Mouse (Mus musculus): Measurements from ENCODE around the gene Gstp1. TPM values are rescaled to one million over a fixed set of nuclear protein-coding genes. Genes with fewer than 3 reads are reported as not detected.

Gstp1 gene
- polyA plus RNA-seq, 1 experiment from 2014 or later: 484 TPM

GRCm38 (mm10) chr19:4000119-4000900, 37.5 kb downstream of the Gstp1 start, which contains the start of the genes Nudt8 and Gm49405:
TSS of gene Nudt8 (plus strand) at chr19:4000580.
TSS of gene Gm49405 (plus strand) at chr19:4000626.
- no peaks in the 10 kb centered on the region for H3K9me3 ChIP-seq (ENCODE audit: control insufficient read depth, low read length)
- H3K27ac ChIP-seq (ENCODE audit: low read depth, low read length): peak within 1 kb of the TSS; percentile 95
- H3K27me3 ChIP-seq (ENCODE audit: control insufficient read depth, insufficient read depth, low read length): no peaks in the 10 kb centered on the region
- H3K4me3 ChIP-seq (ENCODE audit: low read depth, low read length): peak within 1 kb of the TSS; percentile 69
- peak within 1 kb of the TSS; percentile 90 for H3K9ac ChIP-seq (replicated peaks; ENCODE audit: low read depth, low read length)
- H3K4me1 ChIP-seq (ENCODE audit: control insufficient read depth, insufficient read depth, low read length): peaks cover 7% of the 10 kb centered on the region
- no peaks in the 10 kb centered on the region; the same call in 1 of the 2 replicates for H3K36me3 ChIP-seq (ENCODE audit: control insufficient read depth, insufficient read depth, low read length)
- WGBS: under 1% methylated on average over 64 of the region's 64 CpGs
- peak; percentile 90 for ATAC-seq (ENCODE audit: low read depth)
- peak within 1 kb of the TSS; percentile 85 for H3K4me2 ChIP-seq (ENCODE audit: low read depth, low read length)

- Histone ChIP-seq H3K27me3 (ENCODE audit: control insufficient read depth, insufficient read depth, low read length) (no peaks in the 10 kb centered on the region), H3K4me3 (ENCODE audit: low read depth, low read length) (no peak overlapping the region), H3K4me1 (ENCODE audit: control insufficient read depth, insufficient read depth, low read length) (peaks cover 7% of the 10 kb centered on the region), H3K27ac (ENCODE audit: low read depth, low read length) (no peak overlapping the region), H3K9ac (replicated peaks; ENCODE audit: low read depth, low read length) (no peak overlapping the region), H3K4me2 (ENCODE audit: low read depth, low read length) (peak overlapping the region; percentile 85; the same call in 1 of the 2 replicates), H3K36me3 (ENCODE audit: control insufficient read depth, insufficient read depth, low read length) (no peaks in the 10 kb centered on the region; the same call in 1 of the 2 replicates), H3K9me3 (ENCODE audit: control insufficient read depth, low read length) (no peaks in the 10 kb centered on the region)
- WGBS: 89% methylated on average over 9 of the region's 9 CpGs
- no peak for ATAC-seq (ENCODE audit: low read depth)
These were observed 38.6 kb downstream of the Gstp1 start for GRCm38 (mm10) chr19:3999121-3999730.

GRCm38 (mm10) chr19:3998335-3998734, 39.5 kb downstream of the Gstp1 start:
- 82% methylated on average over 8 of the region's 8 CpGs for WGBS
- H3K4me3 ChIP-seq (ENCODE audit: low read depth, low read length): no peak overlapping the region

GRCm38 (mm10) chr19:3997231-3997630, 40.6 kb downstream of the Gstp1 start:
- H3K36me3 ChIP-seq (ENCODE audit: control insufficient read depth, insufficient read depth, low read length): no peaks in the 10 kb centered on the region
- H3K9me3 ChIP-seq (ENCODE audit: control insufficient read depth, low read length): no peaks in the 10 kb centered on the region
- no peak overlapping the region for H3K4me2 ChIP-seq (ENCODE audit: low read depth, low read length)
- peaks cover 7% of the 10 kb centered on the region for H3K4me1 ChIP-seq (ENCODE audit: control insufficient read depth, insufficient read depth, low read length)
- WGBS: 69% methylated on average over 8 of the region's 8 CpGs
- no peak overlapping the region for H3K27ac ChIP-seq (ENCODE audit: low read depth, low read length)
- no peak overlapping the region for H3K9ac ChIP-seq (replicated peaks; ENCODE audit: low read depth, low read length)
- no peaks in the 10 kb centered on the region for H3K27me3 ChIP-seq (ENCODE audit: control insufficient read depth, insufficient read depth, low read length)
- H3K4me3 ChIP-seq (ENCODE audit: low read depth, low read length): no peak overlapping the region
- no peak for ATAC-seq (ENCODE audit: low read depth)

More at GRCm38 (mm10) chr19:3998335-3998734, 39.5 kb downstream of the Gstp1 start:
- H3K4me1 ChIP-seq (ENCODE audit: control insufficient read depth, insufficient read depth, low read length): peaks cover 7% of the 10 kb centered on the region
- H3K36me3 ChIP-seq (ENCODE audit: control insufficient read depth, insufficient read depth, low read length): no peaks in the 10 kb centered on the region
- no peaks in the 10 kb centered on the region for H3K9me3 ChIP-seq (ENCODE audit: control insufficient read depth, low read length)
- no peak for ATAC-seq (ENCODE audit: low read depth)
- H3K27ac ChIP-seq (ENCODE audit: low read depth, low read length): no peak overlapping the region
- H3K9ac ChIP-seq (replicated peaks; ENCODE audit: low read depth, low read length): no peak overlapping the region
- H3K4me2 ChIP-seq (ENCODE audit: low read depth, low read length): no peak overlapping the region
- no peaks in the 10 kb centered on the region for H3K27me3 ChIP-seq (ENCODE audit: control insufficient read depth, insufficient read depth, low read length)

GRCm38 (mm10) chr19:3996747-3997146, 41.0 kb downstream of the Gstp1 start:
- H3K4me2 ChIP-seq (ENCODE audit: low read depth, low read length): no peak overlapping the region
- 87% methylated on average over 8 of the region's 8 CpGs for WGBS
- no peak for ATAC-seq (ENCODE audit: low read depth)
- H3K27me3 ChIP-seq (ENCODE audit: control insufficient read depth, insufficient read depth, low read length): no peaks in the 10 kb centered on the region
- no peak overlapping the region for H3K4me3 ChIP-seq (ENCODE audit: low read depth, low read length)
- no peak overlapping the region for H3K27ac ChIP-seq (ENCODE audit: low read depth, low read length)
- H3K9ac ChIP-seq (replicated peaks; ENCODE audit: low read depth, low read length): no peak overlapping the region
- peaks cover 7% of the 10 kb centered on the region for H3K4me1 ChIP-seq (ENCODE audit: control insufficient read depth, insufficient read depth, low read length)
- H3K9me3 ChIP-seq (ENCODE audit: control insufficient read depth, low read length): no peaks in the 10 kb centered on the region
- H3K36me3 ChIP-seq (ENCODE audit: control insufficient read depth, insufficient read depth, low read length): no peaks in the 10 kb centered on the region

- Histone ChIP-seq H3K4me3 (ENCODE audit: low read depth, low read length) (no peak overlapping the region), H3K4me2 (ENCODE audit: low read depth, low read length) (no peak overlapping the region), H3K9me3 (ENCODE audit: control insufficient read depth, low read length) (no peaks in the 10 kb centered on the region), H3K4me1 (ENCODE audit: control insufficient read depth, insufficient read depth, low read length) (peaks cover 2% of the 10 kb centered on the region), H3K27me3 (ENCODE audit: control insufficient read depth, insufficient read depth, low read length) (no peaks in the 10 kb centered on the region), H3K27ac (ENCODE audit: low read depth, low read length) (no peak overlapping the region), H3K9ac (replicated peaks; ENCODE audit: low read depth, low read length) (no peak overlapping the region), H3K36me3 (ENCODE audit: control insufficient read depth, insufficient read depth, low read length) (no peaks in the 10 kb centered on the region)
- no peak for ATAC-seq (ENCODE audit: low read depth)
- 76% methylated on average over 7 of the region's 7 CpGs for WGBS
These were observed 41.7 kb downstream of the Gstp1 start for GRCm38 (mm10) chr19:3996106-3996505.

- H3K9ac ChIP-seq (replicated peaks; ENCODE audit: low read depth, low read length): no peak overlapping the region
- ATAC-seq (ENCODE audit: low read depth): no peak
- no peaks in the 10 kb centered on the region for H3K36me3 ChIP-seq (ENCODE audit: control insufficient read depth, insufficient read depth, low read length)
- H3K4me3 ChIP-seq (ENCODE audit: low read depth, low read length): no peak overlapping the region
- H3K4me2 ChIP-seq (ENCODE audit: low read depth, low read length): no peak overlapping the region
- no peaks in the 10 kb centered on the region for H3K4me1 ChIP-seq (ENCODE audit: control insufficient read depth, insufficient read depth, low read length)
- 91% methylated on average over 3 of the region's 3 CpGs for WGBS
- H3K27ac ChIP-seq (ENCODE audit: low read depth, low read length): no peak overlapping the region
- no peaks in the 10 kb centered on the region for H3K27me3 ChIP-seq (ENCODE audit: control insufficient read depth, insufficient read depth, low read length)
- H3K9me3 ChIP-seq (ENCODE audit: control insufficient read depth, low read length): no peaks in the 10 kb centered on the region
These were observed 42.3 kb downstream of the Gstp1 start for GRCm38 (mm10) chr19:3995505-3995904.

GRCm38 (mm10) chr19:3994932-3995331, 42.9 kb downstream of the Gstp1 start:
- H3K9ac ChIP-seq (replicated peaks; ENCODE audit: low read depth, low read length): no peak overlapping the region
- H3K9me3 ChIP-seq (ENCODE audit: control insufficient read depth, low read length): no peaks in the 10 kb centered on the region
- H3K4me1 ChIP-seq (ENCODE audit: control insufficient read depth, insufficient read depth, low read length): no peaks in the 10 kb centered on the region
- no peak overlapping the region for H3K27ac ChIP-seq (ENCODE audit: low read depth, low read length)
- 77% methylated on average over 6 of the region's 6 CpGs for WGBS
- no peak for ATAC-seq (ENCODE audit: low read depth)
- H3K36me3 ChIP-seq (ENCODE audit: control insufficient read depth, insufficient read depth, low read length): no peaks in the 10 kb centered on the region
- no peak overlapping the region for H3K4me2 ChIP-seq (ENCODE audit: low read depth, low read length)
- no peaks in the 10 kb centered on the region for H3K27me3 ChIP-seq (ENCODE audit: control insufficient read depth, insufficient read depth, low read length)
- H3K4me3 ChIP-seq (ENCODE audit: low read depth, low read length): no peak overlapping the region

GRCm38 (mm10) chr19:3992416-3992815, 45.4 kb downstream of the Gstp1 start, which contains the start of gene Tbx10:
TSS of gene Tbx10 (plus strand) at chr19:3992752.
- no peak within 1 kb of the TSS for H3K9ac ChIP-seq (replicated peaks; ENCODE audit: low read depth, low read length)
- no peaks in the 10 kb centered on the region for H3K9me3 ChIP-seq (ENCODE audit: control insufficient read depth, low read length)
- H3K27ac ChIP-seq (ENCODE audit: low read depth, low read length): no peak within 1 kb of the TSS
- H3K4me3 ChIP-seq (ENCODE audit: low read depth, low read length): no peak within 1 kb of the TSS
- ATAC-seq (ENCODE audit: low read depth): no peak
- 48% methylated on average over 5 of the region's 5 CpGs for WGBS
- no peaks in the 10 kb centered on the region for H3K4me1 ChIP-seq (ENCODE audit: control insufficient read depth, insufficient read depth, low read length)
- H3K4me2 ChIP-seq (ENCODE audit: low read depth, low read length): no peak within 1 kb of the TSS
- no peaks in the 10 kb centered on the region for H3K27me3 ChIP-seq (ENCODE audit: control insufficient read depth, insufficient read depth, low read length)
- no peaks in the 10 kb centered on the region for H3K36me3 ChIP-seq (ENCODE audit: control insufficient read depth, insufficient read depth, low read length)
